Mouse (Mus musculus): ENCODE measurements around the gene Gm10471. TPM values are rescaled to one million over a fixed set of nuclear protein-coding genes. Genes with fewer than 3 reads are reported as not detected.
"Not testable (repeated sequence)": the region's sequence is repeated elsewhere in the genome, so short reads cannot be mapped to it uniquely, and the experiment has no call there.

Gm10471 gene
- polyA plus RNA-seq (2015; fragmentation: Nextera tagmentation; extraction: Ambion mirVana), result not detected in 2 replicates

- H3K9ac ChIP-seq (replicated peaks; ENCODE audit: low read depth); H3K4me3 ChIP-seq (ENCODE audit: low read depth, low read length); H3K9me3 ChIP-seq (ENCODE audit: low read length); H3K4me2 ChIP-seq (replicated peaks; ENCODE audit: low read depth, low read length); H3K36me3 ChIP-seq (ENCODE audit: insufficient read depth, low read length); H3K4me1 ChIP-seq (ENCODE audit: insufficient read depth, low read depth, low read length); H3K27me3 ChIP-seq (replicated peaks; ENCODE audit: insufficient read depth, low read length); H3K27ac ChIP-seq (ENCODE audit: low read length); ATAC-seq: not testable (repeated sequence)
- DNase-seq (ENCODE audit: low spot score), result peak; percentile 0
- WGBS, result 44% methylated on average over 1 of the region's 1 CpGs
Observed at GRCm38 (mm10) chr5:26089191-26089590, at the start of gene Gm10471. Gene Gm10471, minus strand, starts transcription at chr5:26089291.

DNA sequence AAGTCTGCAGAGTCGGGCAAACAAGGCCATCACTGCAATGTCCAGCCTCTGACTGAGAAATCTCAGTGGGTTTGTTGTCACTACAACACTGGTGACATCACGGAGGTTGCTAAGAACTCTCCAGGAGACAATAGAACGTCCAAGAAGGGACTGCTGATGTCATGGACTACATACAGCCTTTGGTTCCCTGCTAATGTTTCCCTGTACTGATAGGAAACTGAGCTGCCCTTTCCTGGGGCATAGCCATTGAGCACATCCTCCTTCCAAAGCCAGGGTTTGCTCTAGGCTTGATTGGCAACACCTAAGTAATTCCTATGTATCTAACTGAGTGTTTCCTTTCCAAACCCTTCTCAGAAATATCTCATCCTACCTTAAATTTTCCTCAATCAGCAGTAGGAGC is 32.2 kb upstream of the Gm10471 start, which contains the start of gene Gm10220:
Gene Gm10220 (minus strand): TSS at position 101 of the 400 bp plus-strand sequence.
- WGBS, result no CpG with 5 or more reads among the region's 3 CpGs
- not testable (repeated sequence) for H3K9ac ChIP-seq (replicated peaks; ENCODE audit: low read depth); H3K36me3 ChIP-seq (ENCODE audit: insufficient read depth, low read length); H3K4me1 ChIP-seq (ENCODE audit: insufficient read depth, low read depth, low read length); H3K27me3 ChIP-seq (replicated peaks; ENCODE audit: insufficient read depth, low read length); H3K4me2 ChIP-seq (replicated peaks; ENCODE audit: low read depth, low read length); H3K27ac ChIP-seq (ENCODE audit: low read length); H3K9me3 ChIP-seq (ENCODE audit: low read length); ATAC-seq; DNase-seq (ENCODE audit: low spot score); H3K4me3 ChIP-seq (ENCODE audit: low read depth, low read length)

- H3K27ac ChIP-seq (ENCODE audit: low read length); H3K4me1 ChIP-seq (ENCODE audit: insufficient read depth, low read depth, low read length); H3K27me3 ChIP-seq (replicated peaks; ENCODE audit: insufficient read depth, low read length); DNase-seq (ENCODE audit: low spot score); ATAC-seq; H3K9me3 ChIP-seq (ENCODE audit: low read length); H3K4me3 ChIP-seq (ENCODE audit: low read depth, low read length); H3K9ac ChIP-seq (replicated peaks; ENCODE audit: low read depth); H3K4me2 ChIP-seq (replicated peaks; ENCODE audit: low read depth, low read length); H3K36me3 ChIP-seq (ENCODE audit: insufficient read depth, low read length): not testable (repeated sequence)
- no CpG with 5 or more reads among the region's 3 CpGs for WGBS
Observed at GRCm38 (mm10) chr5:26105262-26105661, 16.2 kb upstream of the Gm10471 start, which contains the start of gene 5031410I06Rik. Gene 5031410I06Rik, minus strand, starts transcription at chr5:26105362.

DNA sequence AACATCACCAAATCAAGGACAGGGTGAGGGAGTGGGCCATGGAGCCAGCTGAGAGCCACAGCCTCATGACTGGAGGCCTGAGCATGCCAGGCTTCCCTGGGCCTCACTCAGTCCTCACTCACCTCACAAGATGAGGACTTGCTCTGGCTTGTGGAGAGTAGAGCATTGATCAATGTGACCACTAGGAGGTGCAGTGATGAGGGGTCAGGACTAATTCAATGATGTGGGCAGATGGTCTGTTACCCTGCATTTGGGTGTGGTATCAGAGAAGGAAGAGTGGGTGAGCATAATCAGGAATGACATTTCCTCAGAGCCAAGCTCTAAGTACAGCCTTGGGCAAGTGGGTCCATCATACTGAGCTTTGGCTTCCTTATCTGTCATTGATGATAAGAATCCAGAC is 10.1 kb downstream of the Gm10471 start:
- DNase-seq (ENCODE audit: low spot score), result peak; percentile 4
- ATAC-seq, result not testable (repeated sequence)

GRCm38 (mm10) chr5:26070716-26071115 is 18.4 kb downstream of the Gm10471 start:
- no peak overlapping the region for H3K27ac ChIP-seq (ENCODE audit: low read length)
- no peaks in the 10 kb centered on the region for H3K36me3 ChIP-seq (ENCODE audit: insufficient read depth, low read length)
- ATAC-seq (no peak), DNase-seq (ENCODE audit: low spot score) (peak; percentile 1)
- 87% methylated on average over 24 of the region's 24 CpGs for WGBS
- no peaks in the 10 kb centered on the region for H3K27me3 ChIP-seq (replicated peaks; ENCODE audit: insufficient read depth, low read length)
- H3K9ac ChIP-seq (replicated peaks; ENCODE audit: low read depth), result no peak overlapping the region
- H3K9me3 ChIP-seq (ENCODE audit: low read length), result no peaks in the 10 kb centered on the region
- H3K4me1 ChIP-seq (ENCODE audit: insufficient read depth, low read depth, low read length), result no peaks in the 10 kb centered on the region
- H3K4me3 ChIP-seq (ENCODE audit: low read depth, low read length), result no peak overlapping the region
- TF ChIP-seq CTCF (IDR thresholded peaks at IDR 0.05) (no peak), EP300 (IDR thresholded peaks at IDR 0.05) (no peak)
- no peak overlapping the region for H3K4me2 ChIP-seq (replicated peaks; ENCODE audit: low read depth, low read length)

More for the DNA sequence above, 10.1 kb downstream of the Gm10471 start:
- not testable (repeated sequence) for H3K4me1 ChIP-seq (ENCODE audit: insufficient read depth, low read depth, low read length); H3K9me3 ChIP-seq (ENCODE audit: low read length); H3K27ac ChIP-seq (ENCODE audit: low read length); H3K9ac ChIP-seq (replicated peaks; ENCODE audit: low read depth); H3K27me3 ChIP-seq (replicated peaks; ENCODE audit: insufficient read depth, low read length); H3K36me3 ChIP-seq (ENCODE audit: insufficient read depth, low read length); H3K4me2 ChIP-seq (replicated peaks; ENCODE audit: low read depth, low read length); H3K4me3 ChIP-seq (ENCODE audit: low read depth, low read length)

DNA sequence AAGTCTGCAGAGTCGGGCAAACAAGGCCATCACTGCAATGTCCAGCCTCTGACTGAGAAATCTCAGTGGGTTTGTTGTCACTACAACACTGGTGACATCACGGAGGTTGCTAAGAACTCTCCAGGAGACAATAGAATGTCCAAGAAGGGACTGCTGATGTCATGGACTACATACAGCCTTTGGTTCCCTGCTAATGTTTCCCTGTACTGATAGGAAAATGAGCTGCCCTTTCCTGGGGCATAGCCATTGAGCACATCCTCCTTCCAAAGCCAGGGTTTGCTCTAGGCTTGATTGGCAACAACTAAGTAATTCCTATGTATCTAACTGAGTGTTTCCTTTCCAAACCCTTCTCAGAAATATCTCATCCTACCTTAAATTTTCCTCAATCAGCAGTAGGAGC is 30.6 kb downstream of the Gm10471 start, which contains the start of gene Gm7347:
Gene Gm7347 (minus strand): TSS at position 101 of the 400 bp plus-strand sequence.
- not testable (repeated sequence) for H3K36me3 ChIP-seq (ENCODE audit: insufficient read depth, low read length); DNase-seq (ENCODE audit: low spot score); H3K27me3 ChIP-seq (replicated peaks; ENCODE audit: insufficient read depth, low read length); ATAC-seq; H3K4me3 ChIP-seq (ENCODE audit: low read depth, low read length); H3K4me2 ChIP-seq (replicated peaks; ENCODE audit: low read depth, low read length); H3K27ac ChIP-seq (ENCODE audit: low read length); H3K9ac ChIP-seq (replicated peaks; ENCODE audit: low read depth); H3K4me1 ChIP-seq (ENCODE audit: insufficient read depth, low read depth, low read length); H3K9me3 ChIP-seq (ENCODE audit: low read length)
- no CpG with 5 or more reads among the region's 2 CpGs for WGBS

GRCm38 (mm10) chr5:26039458-26039857 is 49.6 kb downstream of the Gm10471 start, which contains the start of gene Speer4a:
Gene Speer4a, minus strand, starts transcription at chr5:26039558.
- H3K36me3 ChIP-seq (ENCODE audit: insufficient read depth, low read length); H3K9me3 ChIP-seq (ENCODE audit: low read length); H3K27me3 ChIP-seq (replicated peaks; ENCODE audit: insufficient read depth, low read length); H3K4me1 ChIP-seq (ENCODE audit: insufficient read depth, low read depth, low read length); H3K27ac ChIP-seq (ENCODE audit: low read length); DNase-seq (ENCODE audit: low spot score); H3K4me2 ChIP-seq (replicated peaks; ENCODE audit: low read depth, low read length); H3K4me3 ChIP-seq (ENCODE audit: low read depth, low read length); ATAC-seq; H3K9ac ChIP-seq (replicated peaks; ENCODE audit: low read depth): not testable (repeated sequence)
- 61% methylated on average over 2 of the region's 2 CpGs for WGBS

Other genes with a start within 250 kb of the Gm10471 start
- gene Gm21663, start 146.9 kb downstream of the Gm10471 start, polyA plus RNA-seq (2015; fragmentation: Nextera tagmentation; extraction: Ambion mirVana), result not detected in 2 replicates
- gene Gm21671, start 134.9 kb downstream of the Gm10471 start, polyA plus RNA-seq (2015; fragmentation: Nextera tagmentation; extraction: Ambion mirVana), result not detected in 2 replicates
- not detected in 2 replicates for gene Gm21680, start 116.6 kb downstream of the Gm10471 start, polyA plus RNA-seq (2015; fragmentation: Nextera tagmentation; extraction: Ambion mirVana)
- not detected in 2 replicates for gene Gm21698, start 100.6 kb downstream of the Gm10471 start, polyA plus RNA-seq (2015; fragmentation: Nextera tagmentation; extraction: Ambion mirVana)
- not detected in 2 replicates for gene Gm1979, start 84.5 kb downstream of the Gm10471 start, polyA plus RNA-seq (2015; fragmentation: Nextera tagmentation; extraction: Ambion mirVana)
- gene Gm5862, start 66.4 kb downstream of the Gm10471 start, polyA plus RNA-seq (2015; fragmentation: Nextera tagmentation; extraction: Ambion mirVana), result not detected in 2 replicates
- not detected in 2 replicates for gene Speer4a, start 49.7 kb downstream of the Gm10471 start, polyA plus RNA-seq (2015; fragmentation: Nextera tagmentation; extraction: Ambion mirVana)
- not detected in 2 replicates for gene Gm7347, start 30.7 kb downstream of the Gm10471 start, polyA plus RNA-seq (2015; fragmentation: Nextera tagmentation; extraction: Ambion mirVana)
- not detected in 2 replicates for gene 5031410I06Rik, start 16.1 kb upstream of the Gm10471 start, polyA plus RNA-seq (2015; fragmentation: Nextera tagmentation; extraction: Ambion mirVana)
- not detected in 2 replicates for gene Gm10220, start 32.1 kb upstream of the Gm10471 start, polyA plus RNA-seq (2015; fragmentation: Nextera tagmentation; extraction: Ambion mirVana)
- gene Gm7361, start 168.4 kb upstream of the Gm10471 start, polyA plus RNA-seq (2015; fragmentation: Nextera tagmentation; extraction: Ambion mirVana), result not detected in 2 replicates

Data from lung, postnatal 0 days (tissue).